Mouse (Mus musculus): ENCODE results near the gene Nfe2l3. TPM values are rescaled to one million over a fixed set of nuclear protein-coding genes. Genes with fewer than 3 reads are reported as not detected.

Nfe2l3 gene
- total RNA-seq, 1 experiment: 1.4 TPM

GRCm38 (mm10) chr6:51456198-51456597 is 23.7 kb downstream of the Nfe2l3 start:
- H3K4me3 ChIP-seq (ENCODE audit: insufficient read depth in 1 of 2, low read depth in 1 of 2, low read length in 2 of 2, poor library complexity in 1 of 2, severe bottlenecking in 1 of 2): no peak overlapping the region
- H3K9ac ChIP-seq (ENCODE audit: insufficient read depth, low read depth, low read length, poor library complexity, severe bottlenecking): no peak overlapping the region
- TF ChIP-seq CHD2 (IDR thresholded peaks at IDR 0.05; ENCODE audit: low read depth, low read length): no peak
- TF ChIP-seq ZNF384 (IDR thresholded peaks at IDR 0.05; ENCODE audit: low read depth, low read length): no peak
- TF ChIP-seq ZC3H11A (IDR thresholded peaks at IDR 0.05; ENCODE audit: borderline replicate concordance, low read depth, low read length): no peak
- no peak for TF ChIP-seq MAFK (IDR thresholded peaks at IDR 0.05; ENCODE audit: insufficient read depth, low read depth, low read length)
- no peak for TF ChIP-seq HCFC1 (IDR thresholded peaks at IDR 0.05; ENCODE audit: borderline replicate concordance, insufficient read depth, low read length)
- no peak for DNase-seq (ENCODE audit: low read depth, low spot score)
- H3K9me3 ChIP-seq (ENCODE audit: control insufficient read depth, insufficient read depth, low read depth, low read length): no peaks in the 10 kb centered on the region
- no peak overlapping the region for H3K27ac ChIP-seq (ENCODE audit: insufficient read depth, low read depth, low read length, poor library complexity, severe bottlenecking)
- H3K36me3 ChIP-seq (ENCODE audit: control insufficient read depth, insufficient read depth, low read length, poor library complexity, severe bottlenecking): peaks cover 3% of the 10 kb centered on the region; the same call in 1 of the 2 replicates
- H3K4me1 ChIP-seq (ENCODE audit: control insufficient read depth in 2 of 2, insufficient read depth in 2 of 2, low read length in 2 of 2, poor library complexity in 1 of 2): no peaks in the 10 kb centered on the region
- in situ Hi-C loops (cut with MboI; ENCODE audit: low sequenced_read_pairs in 2 of 2, unreplicated experiment in 2 of 2): no loop called here

GRCm38 (mm10) chr6:51457283-51457682 is 24.8 kb downstream of the Nfe2l3 start:
- Histone ChIP-seq H3K4me1 (ENCODE audit: control insufficient read depth in 2 of 2, insufficient read depth in 2 of 2, low read length in 2 of 2, poor library complexity in 1 of 2) (no peaks in the 10 kb centered on the region), H3K9ac (ENCODE audit: insufficient read depth, low read depth, low read length, poor library complexity, severe bottlenecking) (no peak overlapping the region), H3K9me3 (ENCODE audit: control insufficient read depth, insufficient read depth, low read depth, low read length) (no peaks in the 10 kb centered on the region), H3K36me3 (ENCODE audit: control insufficient read depth, insufficient read depth, low read length, poor library complexity, severe bottlenecking) (peaks cover 11% of the 10 kb centered on the region; the same call in 1 of the 2 replicates), H3K27ac (ENCODE audit: insufficient read depth, low read depth, low read length, poor library complexity, severe bottlenecking) (no peak overlapping the region), H3K4me3 (ENCODE audit: insufficient read depth in 1 of 2, low read depth in 1 of 2, low read length in 2 of 2, poor library complexity in 1 of 2, severe bottlenecking in 1 of 2) (no peak overlapping the region)
- TF ChIP-seq HCFC1 (IDR thresholded peaks at IDR 0.05; ENCODE audit: borderline replicate concordance, insufficient read depth, low read length) (no peak), CHD2 (IDR thresholded peaks at IDR 0.05; ENCODE audit: low read depth, low read length) (no peak), ZC3H11A (IDR thresholded peaks at IDR 0.05; ENCODE audit: borderline replicate concordance, low read depth, low read length) (no peak), ZNF384 (IDR thresholded peaks at IDR 0.05; ENCODE audit: low read depth, low read length) (no peak), MAFK (IDR thresholded peaks at IDR 0.05; ENCODE audit: insufficient read depth, low read depth, low read length) (no peak)
- in situ Hi-C loops (cut with MboI; ENCODE audit: low sequenced_read_pairs in 2 of 2, unreplicated experiment in 2 of 2): no loop called here
- no peak for DNase-seq (ENCODE audit: low read depth, low spot score)

DNA sequence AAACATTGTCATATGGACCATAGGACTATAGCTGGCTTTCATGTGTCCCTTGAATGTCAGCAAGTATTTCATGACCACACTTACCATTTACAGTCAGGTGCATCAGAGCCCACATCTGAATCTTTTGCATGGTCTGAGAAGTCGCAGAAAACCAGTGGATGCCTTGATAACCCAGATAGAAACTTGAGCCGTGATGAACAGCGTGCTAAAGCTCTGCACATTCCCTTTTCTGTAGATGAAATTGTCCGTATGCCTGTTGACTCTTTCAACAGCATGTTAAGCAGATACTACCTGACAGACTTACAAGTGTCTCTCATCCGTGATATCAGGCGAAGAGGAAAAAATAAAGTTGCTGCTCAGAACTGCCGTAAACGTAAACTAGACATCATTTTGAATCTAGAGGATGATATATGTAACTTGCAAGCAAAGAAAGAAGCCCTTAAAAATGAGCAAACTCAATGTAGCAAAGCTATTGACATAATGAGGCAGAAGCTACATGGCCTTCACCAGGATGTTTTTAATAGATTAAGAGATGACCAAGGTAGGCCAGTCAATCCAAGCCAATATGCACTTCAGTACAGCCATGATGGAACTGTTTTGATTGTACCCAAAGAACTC is 25.4 kb downstream of the Nfe2l3 start:
- Histone ChIP-seq H3K4me1 (ENCODE audit: control insufficient read depth in 2 of 2, insufficient read depth in 2 of 2, low read length in 2 of 2, poor library complexity in 1 of 2) (no peaks in the 10 kb centered on the region), H3K9me3 (ENCODE audit: control insufficient read depth, insufficient read depth, low read depth, low read length) (no peaks in the 10 kb centered on the region), H3K36me3 (ENCODE audit: control insufficient read depth, insufficient read depth, low read length, poor library complexity, severe bottlenecking) (peaks cover 12% of the 10 kb centered on the region; the same call in 1 of the 2 replicates), H3K9ac (ENCODE audit: insufficient read depth, low read depth, low read length, poor library complexity, severe bottlenecking) (no peak overlapping the region), H3K27ac (ENCODE audit: insufficient read depth, low read depth, low read length, poor library complexity, severe bottlenecking) (no peak overlapping the region), H3K4me3 (ENCODE audit: insufficient read depth in 1 of 2, low read depth in 1 of 2, low read length in 2 of 2, poor library complexity in 1 of 2, severe bottlenecking in 1 of 2) (no peak overlapping the region)
- in situ Hi-C loops (cut with MboI; ENCODE audit: low sequenced_read_pairs in 2 of 2, unreplicated experiment in 2 of 2): no loop called here
- no peak for DNase-seq (ENCODE audit: low read depth, low spot score)
- TF ChIP-seq ZNF384 (IDR thresholded peaks at IDR 0.05; ENCODE audit: low read depth, low read length) (no peak), MAFK (IDR thresholded peaks at IDR 0.05; ENCODE audit: insufficient read depth, low read depth, low read length) (no peak), ZC3H11A (IDR thresholded peaks at IDR 0.05; ENCODE audit: borderline replicate concordance, low read depth, low read length) (no peak), HCFC1 (IDR thresholded peaks at IDR 0.05; ENCODE audit: borderline replicate concordance, insufficient read depth, low read length) (no peak), CHD2 (IDR thresholded peaks at IDR 0.05; ENCODE audit: low read depth, low read length) (no peak)

DNA sequence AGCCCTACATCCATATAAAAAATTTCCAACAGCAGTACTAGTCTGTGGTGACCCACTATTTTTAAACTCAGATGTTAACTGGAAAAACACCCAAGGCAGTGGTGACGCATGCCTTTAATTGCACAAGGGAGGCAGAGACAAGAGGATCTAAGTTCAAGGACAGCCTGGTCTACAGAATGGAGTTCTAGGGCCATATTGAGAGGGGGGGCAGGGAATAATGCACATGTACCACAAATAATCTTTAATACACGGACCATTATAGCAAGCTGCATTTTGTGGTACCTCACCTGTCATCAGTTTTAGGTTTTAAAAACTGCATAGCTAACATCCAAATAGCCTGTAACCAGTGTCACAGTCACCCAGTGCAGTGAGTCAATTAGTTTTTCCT is 26.4 kb downstream of the Nfe2l3 start:
- TF ChIP-seq CHD2 (IDR thresholded peaks at IDR 0.05; ENCODE audit: low read depth, low read length) (no peak), MAFK (IDR thresholded peaks at IDR 0.05; ENCODE audit: insufficient read depth, low read depth, low read length) (no peak), ZNF384 (IDR thresholded peaks at IDR 0.05; ENCODE audit: low read depth, low read length) (no peak), HCFC1 (IDR thresholded peaks at IDR 0.05; ENCODE audit: borderline replicate concordance, insufficient read depth, low read length) (no peak)
- DNase-seq (ENCODE audit: low read depth, low spot score): no peak
- no peak overlapping the region for H3K4me3 ChIP-seq (ENCODE audit: insufficient read depth in 1 of 2, low read depth in 1 of 2, low read length in 2 of 2, poor library complexity in 1 of 2, severe bottlenecking in 1 of 2)
- H3K9me3 ChIP-seq (ENCODE audit: control insufficient read depth, insufficient read depth, low read depth, low read length): no peaks in the 10 kb centered on the region
- H3K27ac ChIP-seq (ENCODE audit: insufficient read depth, low read depth, low read length, poor library complexity, severe bottlenecking): no peak overlapping the region
- H3K4me1 ChIP-seq (ENCODE audit: control insufficient read depth in 2 of 2, insufficient read depth in 2 of 2, low read length in 2 of 2, poor library complexity in 1 of 2): no peaks in the 10 kb centered on the region
- no peak overlapping the region for H3K9ac ChIP-seq (ENCODE audit: insufficient read depth, low read depth, low read length, poor library complexity, severe bottlenecking)
- peaks cover 21% of the 10 kb centered on the region; the same call in 1 of the 2 replicates for H3K36me3 ChIP-seq (ENCODE audit: control insufficient read depth, insufficient read depth, low read length, poor library complexity, severe bottlenecking)
- in situ Hi-C loops (cut with MboI; ENCODE audit: low sequenced_read_pairs in 2 of 2, unreplicated experiment in 2 of 2): no loop called here

All from ES-E14 (cell line).